Mouse (Mus musculus) MEL (cell line): ENCODE data around the gene Cpt1a.

Experiments
- CHD2 ChIP-seq: IDR thresholded peaks from 2 replicates; pipeline ENCODE4 v1.6.1; 2011; ENCODE audit warnings: low read length, improper control_type of control experiment
- CTCF ChIP-seq, 3 experiments: IDR thresholded peaks in 2 of 3; conservative IDR thresholded peaks in 1 of 3; 2 replicates each; pipeline ENCODE4 v1.5.1; 2011 to 2012; ENCODE audit warnings: low read length in 3 of 3, low read depth in 2 of 3, mild to moderate bottlenecking in 2 of 3, improper control_type of control experiment in 1 of 3, inconsistent platforms in 1 of 3, mixed read lengths in 1 of 3, moderate library complexity in 1 of 3; ENCODE audit not compliant: control insufficient read depth in 1 of 3, insufficient read depth in 1 of 3, poor library complexity in 1 of 3, severe bottlenecking in 1 of 3
- E2F4 ChIP-seq: IDR thresholded peaks from 2 replicates; pipeline ENCODE4 v1.6.1; 2011; ENCODE audit warnings: low read depth, low read length, improper control_type of control experiment, borderline replicate concordance
- ETS1 ChIP-seq: IDR thresholded peaks from 2 replicates; pipeline ENCODE4 v1.6.1; 2012; ENCODE audit warnings: low read depth, mild to moderate bottlenecking, inconsistent platforms, low read length, improper control_type of control experiment, moderate library complexity
- GABPA ChIP-seq: IDR thresholded peaks from 2 replicates; pipeline ENCODE4 v1.6.1; 2012; ENCODE audit warnings: low read depth, mild to moderate bottlenecking, inconsistent platforms, low read length, improper control_type of control experiment, moderate library complexity
- KAT2A ChIP-seq: conservative IDR thresholded peaks from 2 replicates; pipeline ENCODE4 v1.6.1; 2012; ENCODE audit warnings: low read depth, low read length, improper control_type of control experiment, inconsistent platforms
- POLR2A ChIP-seq, 2 experiments: IDR thresholded peaks; 2 replicates each; pipeline ENCODE4 v1.6.1; 2011 to 2012; ENCODE audit warnings: low read length in 2 of 2, mild to moderate bottlenecking in 2 of 2, control low read depth in 1 of 2, improper control_type of control experiment in 1 of 2, low read depth in 1 of 2, moderate library complexity in 1 of 2; ENCODE audit not compliant: control insufficient read depth in 1 of 2, insufficient read depth in 1 of 2, poor library complexity in 1 of 2
- TAL1 ChIP-seq: IDR thresholded peaks from 2 replicates; pipeline ENCODE4 v1.6.1; 2012; ENCODE audit warnings: mild to moderate bottlenecking, inconsistent platforms, low read length, moderate library complexity, mixed read lengths
- TBP ChIP-seq: IDR thresholded peaks from 2 replicates; pipeline ENCODE4 v1.8.0; 2011; ENCODE audit warnings: low read depth, low read length, improper control_type of control experiment
- ZC3H11A ChIP-seq: IDR thresholded peaks from 2 replicates; pipeline ENCODE4 v1.6.1; 2012; ENCODE audit warnings: low read depth, mild to moderate bottlenecking, inconsistent platforms, low read length, improper control_type of control experiment
- ZNF384 ChIP-seq: IDR thresholded peaks from 2 replicates; pipeline ENCODE4 v1.6.1; 2012; ENCODE audit warnings: low read depth, mild to moderate bottlenecking, inconsistent platforms, low read length, improper control_type of control experiment

GRCm38 (mm10) chr19:3297775-3298174 lies 24.4 kb upstream of the Cpt1a start:
- no peak for TF ChIP-seq POLR2A (IDR thresholded peaks at IDR 0.05; ENCODE audit: control insufficient read depth in 1 of 2, insufficient read depth in 1 of 2, low read depth in 1 of 2, low read length in 2 of 2, poor library complexity in 1 of 2)
- TF ChIP-seq E2F4: no peak
- no peak for TF ChIP-seq CTCF (IDR thresholded peaks at IDR 0.05 in 2 of 3, conservative IDR thresholded peaks at IDR 0.05 in 1 of 3; ENCODE audit: control insufficient read depth in 1 of 3, insufficient read depth in 1 of 3, low read depth in 2 of 3, low read length in 3 of 3, poor library complexity in 1 of 3, severe bottlenecking in 1 of 3)
- TF ChIP-seq TAL1: no peak
- TF ChIP-seq ETS1: no peak
- no peak for TF ChIP-seq CHD2
- TF ChIP-seq GABPA: no peak
- TF ChIP-seq ZC3H11A: no peak
- no peak for TF ChIP-seq KAT2A
- TF ChIP-seq TBP: no peak
- TF ChIP-seq ZNF384: no peak
